Mouse (Mus musculus): Measurements from ENCODE around the gene Exog. TPM values are rescaled to one million over a fixed set of nuclear protein-coding genes. Genes with fewer than 3 reads are reported as not detected.

The Exog gene
- polyA plus RNA-seq, 1 experiment from 2014 or later: 17.5 TPM

GRCm38 (mm10) chr9:119473011-119473410 lies 28.3 kb downstream of the Exog start:
- Histone ChIP-seq H3K4me2 (ENCODE audit: low read depth, low read length) (no peak overlapping the region), H3K4me1 (ENCODE audit: control insufficient read depth, insufficient read depth, low read length) (no peaks in the 10 kb centered on the region), H3K9ac (ENCODE audit: low read depth, low read length) (no peak overlapping the region), H3K36me3 (ENCODE audit: control insufficient read depth, insufficient read depth, low read length) (no peaks in the 10 kb centered on the region), H3K9me3 (ENCODE audit: control insufficient read depth, low read length) (no peaks in the 10 kb centered on the region), H3K4me3 (ENCODE audit: low read length) (no peak overlapping the region), H3K27me3 (replicated peaks; ENCODE audit: control insufficient read depth, insufficient read depth, low read length) (no peaks in the 10 kb centered on the region), H3K27ac (ENCODE audit: low read length) (no peak overlapping the region)
- WGBS: 73% methylated on average over 1 of the region's 1 CpGs
- no peak for ATAC-seq

- Histone ChIP-seq H3K9me3 (ENCODE audit: control insufficient read depth, low read length) (no peaks in the 10 kb centered on the region), H3K27me3 (replicated peaks; ENCODE audit: control insufficient read depth, insufficient read depth, low read length) (no peaks in the 10 kb centered on the region), H3K36me3 (ENCODE audit: control insufficient read depth, insufficient read depth, low read length) (no peaks in the 10 kb centered on the region), H3K4me1 (ENCODE audit: control insufficient read depth, insufficient read depth, low read length) (no peaks in the 10 kb centered on the region), H3K27ac (ENCODE audit: low read length) (no peak overlapping the region), H3K9ac (ENCODE audit: low read depth, low read length) (no peak overlapping the region), H3K4me3 (ENCODE audit: low read length) (no peak overlapping the region), H3K4me2 (ENCODE audit: low read depth, low read length) (no peak overlapping the region)
- ATAC-seq: no peak
- 84% methylated on average over 9 of the region's 9 CpGs for whole genome bisulfite sequencing
These were observed 28.9 kb downstream of the Exog start for GRCm38 (mm10) chr9:119473608-119474164.

GRCm38 (mm10) chr9:119474717-119475611 lies 30.2 kb downstream of the Exog start:
- Histone ChIP-seq H3K27ac (ENCODE audit: low read length) (no peak overlapping the region), H3K4me2 (ENCODE audit: low read depth, low read length) (no peak overlapping the region), H3K4me1 (ENCODE audit: control insufficient read depth, insufficient read depth, low read length) (no peaks in the 10 kb centered on the region), H3K9ac (ENCODE audit: low read depth, low read length) (no peak overlapping the region), H3K27me3 (replicated peaks; ENCODE audit: control insufficient read depth, insufficient read depth, low read length) (no peaks in the 10 kb centered on the region), H3K9me3 (ENCODE audit: control insufficient read depth, low read length) (no peaks in the 10 kb centered on the region), H3K36me3 (ENCODE audit: control insufficient read depth, insufficient read depth, low read length) (no peaks in the 10 kb centered on the region), H3K4me3 (ENCODE audit: low read length) (no peak overlapping the region)
- WGBS: 63% methylated on average over 15 of the region's 15 CpGs
- no peak for ATAC-seq

- Histone ChIP-seq H3K4me1 (ENCODE audit: control insufficient read depth, insufficient read depth, low read length) (no peaks in the 10 kb centered on the region), H3K9ac (ENCODE audit: low read depth, low read length) (no peak overlapping the region), H3K4me3 (ENCODE audit: low read length) (no peak overlapping the region), H3K27me3 (replicated peaks; ENCODE audit: control insufficient read depth, insufficient read depth, low read length) (no peaks in the 10 kb centered on the region), H3K27ac (ENCODE audit: low read length) (no peak overlapping the region), H3K9me3 (ENCODE audit: control insufficient read depth, low read length) (no peaks in the 10 kb centered on the region), H3K36me3 (ENCODE audit: control insufficient read depth, insufficient read depth, low read length) (no peaks in the 10 kb centered on the region), H3K4me2 (ENCODE audit: low read depth, low read length) (no peak overlapping the region)
- no peak for ATAC-seq
- 37% methylated on average over 6 of the region's 6 CpGs for WGBS
These were observed 33.0 kb downstream of the Exog start for GRCm38 (mm10) chr9:119477754-119478153.

- 79% methylated on average over 11 of the region's 11 CpGs for WGBS
- no peaks in the 10 kb centered on the region for H3K4me1 ChIP-seq (ENCODE audit: control insufficient read depth, insufficient read depth, low read length)
- ATAC-seq: no peak
- H3K27me3 ChIP-seq (replicated peaks; ENCODE audit: control insufficient read depth, insufficient read depth, low read length): no peaks in the 10 kb centered on the region
- no peak overlapping the region for H3K4me2 ChIP-seq (ENCODE audit: low read depth, low read length)
- H3K36me3 ChIP-seq (ENCODE audit: control insufficient read depth, insufficient read depth, low read length): no peaks in the 10 kb centered on the region
- H3K9me3 ChIP-seq (ENCODE audit: control insufficient read depth, low read length): no peaks in the 10 kb centered on the region
- H3K4me3 ChIP-seq (ENCODE audit: low read length): no peak overlapping the region
- no peak overlapping the region for H3K9ac ChIP-seq (ENCODE audit: low read depth, low read length)
- H3K27ac ChIP-seq (ENCODE audit: low read length): no peak overlapping the region
These were observed 33.6 kb downstream of the Exog start for GRCm38 (mm10) chr9:119478345-119478744.

GRCm38 (mm10) chr9:119479297-119479696 lies 34.6 kb downstream of the Exog start:
- Histone ChIP-seq H3K27me3 (replicated peaks; ENCODE audit: control insufficient read depth, insufficient read depth, low read length) (no peaks in the 10 kb centered on the region), H3K4me1 (ENCODE audit: control insufficient read depth, insufficient read depth, low read length) (no peaks in the 10 kb centered on the region), H3K27ac (ENCODE audit: low read length) (no peak overlapping the region), H3K4me2 (ENCODE audit: low read depth, low read length) (no peak overlapping the region), H3K9ac (ENCODE audit: low read depth, low read length) (no peak overlapping the region), H3K9me3 (ENCODE audit: control insufficient read depth, low read length) (no peaks in the 10 kb centered on the region), H3K36me3 (ENCODE audit: control insufficient read depth, insufficient read depth, low read length) (no peaks in the 10 kb centered on the region), H3K4me3 (ENCODE audit: low read length) (no peak overlapping the region)
- ATAC-seq: no peak
- 60% methylated on average over 8 of the region's 8 CpGs for WGBS

- Histone ChIP-seq H3K27ac (ENCODE audit: low read length) (no peak overlapping the region), H3K9ac (ENCODE audit: low read depth, low read length) (no peak overlapping the region), H3K4me1 (ENCODE audit: control insufficient read depth, insufficient read depth, low read length) (no peaks in the 10 kb centered on the region), H3K9me3 (ENCODE audit: control insufficient read depth, low read length) (no peaks in the 10 kb centered on the region), H3K4me2 (ENCODE audit: low read depth, low read length) (no peak overlapping the region), H3K27me3 (replicated peaks; ENCODE audit: control insufficient read depth, insufficient read depth, low read length) (no peaks in the 10 kb centered on the region), H3K4me3 (ENCODE audit: low read length) (no peak overlapping the region), H3K36me3 (ENCODE audit: control insufficient read depth, insufficient read depth, low read length) (no peaks in the 10 kb centered on the region)
- 71% methylated on average over 4 of the region's 4 CpGs for WGBS
- ATAC-seq: no peak
These were observed 36.9 kb downstream of the Exog start for GRCm38 (mm10) chr9:119481612-119482011.

- Histone ChIP-seq H3K27ac (ENCODE audit: low read length) (no peak overlapping the region), H3K4me3 (ENCODE audit: low read length) (no peak overlapping the region), H3K4me1 (ENCODE audit: control insufficient read depth, insufficient read depth, low read length) (no peaks in the 10 kb centered on the region), H3K27me3 (replicated peaks; ENCODE audit: control insufficient read depth, insufficient read depth, low read length) (no peaks in the 10 kb centered on the region), H3K9ac (ENCODE audit: low read depth, low read length) (no peak overlapping the region), H3K36me3 (ENCODE audit: control insufficient read depth, insufficient read depth, low read length) (no peaks in the 10 kb centered on the region), H3K4me2 (ENCODE audit: low read depth, low read length) (no peak overlapping the region), H3K9me3 (ENCODE audit: control insufficient read depth, low read length) (no peaks in the 10 kb centered on the region)
- no peak for ATAC-seq
- WGBS: 47% methylated on average over 23 of the region's 23 CpGs
These were observed 39.0 kb downstream of the Exog start for GRCm38 (mm10) chr9:119483554-119484353.

- Histone ChIP-seq H3K36me3 (ENCODE audit: control insufficient read depth, insufficient read depth, low read length) (no peaks in the 10 kb centered on the region), H3K9ac (ENCODE audit: low read depth, low read length) (no peak overlapping the region), H3K4me2 (ENCODE audit: low read depth, low read length) (no peak overlapping the region), H3K4me3 (ENCODE audit: low read length) (no peak overlapping the region), H3K27ac (ENCODE audit: low read length) (no peak overlapping the region), H3K27me3 (replicated peaks; ENCODE audit: control insufficient read depth, insufficient read depth, low read length) (no peaks in the 10 kb centered on the region), H3K4me1 (ENCODE audit: control insufficient read depth, insufficient read depth, low read length) (no peaks in the 10 kb centered on the region), H3K9me3 (ENCODE audit: control insufficient read depth, low read length) (no peaks in the 10 kb centered on the region)
- no peak for ATAC-seq
- 57% methylated on average over 9 of the region's 9 CpGs for WGBS
These were observed 39.7 kb downstream of the Exog start for GRCm38 (mm10) chr9:119484420-119484819.
